Mouse (Mus musculus): ENCODE measurements around the gene Spata46.
A peak's percentile ranks its signal among the peaks of the same experiment; 100 is the strongest.

Spata46 gene

GRCm38 (mm10) chr1:170308503-170308902 is at the start of gene Spata46:
Gene Spata46 (plus strand): TSS chr1:170308803.
- no peak for ATAC-seq (ENCODE audit: insufficient number of reproducible peaks, low FRiP score, low TSS enrichment)

DNA sequence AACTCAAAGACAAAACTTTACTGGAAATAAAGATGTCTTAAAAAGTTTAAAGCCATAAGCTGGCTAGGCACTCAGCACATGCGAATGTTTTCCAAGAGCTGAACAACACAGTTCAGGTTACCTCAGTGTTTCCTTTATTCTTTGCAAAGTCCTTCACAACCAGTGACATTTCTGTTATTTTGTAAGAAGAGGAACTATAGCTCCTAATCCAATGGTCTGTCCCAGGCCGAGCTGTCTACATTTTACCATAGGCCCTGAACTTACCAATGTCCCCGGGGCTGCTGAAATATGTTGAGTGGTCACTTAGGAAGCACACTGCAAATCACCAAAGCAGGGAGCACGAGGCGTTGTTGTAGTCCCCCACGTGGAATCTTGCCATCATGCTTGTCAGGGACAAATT is 38.3 kb upstream of the Spata46 start:
- ATAC-seq (ENCODE audit: insufficient number of reproducible peaks, low FRiP score, low TSS enrichment): no peak

- no peak for ATAC-seq (ENCODE audit: insufficient number of reproducible peaks, low FRiP score, low TSS enrichment)
Observed at GRCm38 (mm10) chr1:170270696-170271095, 37.9 kb upstream of the Spata46 start.

GRCm38 (mm10) chr1:170273252-170273651 is 35.4 kb upstream of the Spata46 start:
- no peak for ATAC-seq (ENCODE audit: insufficient number of reproducible peaks, low FRiP score, low TSS enrichment)

- ATAC-seq (ENCODE audit: insufficient number of reproducible peaks, low FRiP score, low TSS enrichment): no peak
Observed at GRCm38 (mm10) chr1:170277016-170277415, 31.6 kb upstream of the Spata46 start, which contains the start of gene Sh2d1b1. Gene Sh2d1b1 (plus strand): TSS chr1:170277320.

DNA sequence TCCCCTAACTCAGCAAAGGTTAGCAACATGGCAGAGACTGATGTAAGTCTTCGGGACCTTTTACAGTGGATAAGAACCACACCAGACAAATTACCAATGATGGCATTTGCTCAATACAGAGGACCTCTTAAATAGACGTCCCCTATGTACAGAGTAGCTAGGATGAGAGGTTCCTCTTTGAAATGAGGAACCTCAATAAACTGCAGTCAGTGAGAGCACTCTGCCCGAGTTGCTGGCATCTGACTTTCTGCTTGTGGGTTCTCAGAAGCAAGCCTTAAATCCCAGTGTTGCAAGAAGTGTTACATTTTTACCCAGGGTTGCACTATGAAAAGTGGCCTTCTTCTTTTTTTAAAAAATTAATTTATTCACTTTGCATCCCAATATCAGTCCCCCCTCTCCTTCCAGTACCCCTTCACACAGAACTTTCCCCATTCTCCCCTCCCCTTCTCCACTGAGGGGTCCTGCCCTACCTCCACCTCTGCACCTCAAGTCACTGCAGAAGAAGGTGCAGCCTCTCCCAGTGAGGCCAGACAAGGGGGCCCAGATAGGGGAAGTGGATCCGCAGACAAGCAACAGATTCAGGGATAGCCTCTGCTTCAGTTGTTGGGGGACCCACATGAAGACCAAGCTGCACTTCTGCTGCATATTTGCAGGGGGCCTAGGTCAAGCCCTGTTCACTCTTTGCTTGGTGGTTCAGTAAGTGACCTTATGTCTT is 26.0 kb upstream of the Spata46 start:
- ATAC-seq (ENCODE audit: insufficient number of reproducible peaks, low FRiP score, low TSS enrichment): no peak

GRCm38 (mm10) chr1:170292239-170292951 is 16.2 kb upstream of the Spata46 start:
- ATAC-seq (ENCODE audit: insufficient number of reproducible peaks, low FRiP score, low TSS enrichment): peak; percentile 74

DNA sequence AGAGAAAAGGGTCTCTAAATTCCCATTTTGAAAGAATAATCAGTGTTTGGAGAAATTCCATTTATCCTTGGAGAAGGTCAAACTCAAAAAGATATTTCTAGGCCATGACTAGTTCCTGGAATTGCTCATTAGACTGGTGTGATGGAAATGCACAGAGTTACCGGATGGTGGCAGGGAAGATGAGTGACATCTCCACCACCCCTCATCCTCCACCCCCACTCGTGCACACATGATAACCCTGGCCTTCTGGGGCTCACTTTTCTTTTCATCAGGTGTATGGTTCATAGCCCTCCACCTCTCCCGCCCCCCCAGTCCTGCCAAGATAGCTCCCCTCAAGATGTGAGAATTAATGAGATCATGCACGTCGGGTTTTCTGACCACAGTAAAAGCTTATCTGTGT is 15.3 kb upstream of the Spata46 start:
- no peak for ATAC-seq (ENCODE audit: insufficient number of reproducible peaks, low FRiP score, low TSS enrichment)

- ATAC-seq (ENCODE audit: insufficient number of reproducible peaks, low FRiP score, low TSS enrichment): no peak
Observed at GRCm38 (mm10) chr1:170294786-170295570, 13.6 kb upstream of the Spata46 start.

GRCm38 (mm10) chr1:170299496-170299895 is 9.1 kb upstream of the Spata46 start:
- ATAC-seq (ENCODE audit: insufficient number of reproducible peaks, low FRiP score, low TSS enrichment): no peak

DNA sequence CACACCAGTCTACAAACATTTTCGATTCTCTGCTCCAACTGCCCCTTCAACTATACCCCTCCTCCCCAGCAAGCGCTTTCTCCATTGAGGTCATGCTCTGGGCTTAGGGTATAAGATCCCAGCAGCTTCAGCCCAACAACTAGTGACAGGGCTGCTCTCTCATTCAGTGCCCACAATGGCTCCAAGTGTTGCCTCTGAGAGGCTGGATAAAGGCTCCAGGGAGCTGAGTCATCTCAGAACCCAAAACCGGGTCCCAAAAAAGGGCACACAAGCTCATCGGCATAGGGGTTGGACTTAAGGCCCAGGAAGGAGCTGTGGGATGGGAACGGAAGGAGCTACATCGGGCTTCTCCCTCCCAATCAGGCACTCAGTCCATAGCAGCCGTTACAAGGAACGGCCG is 6.9 kb upstream of the Spata46 start:
- ATAC-seq (ENCODE audit: insufficient number of reproducible peaks, low FRiP score, low TSS enrichment): no peak

DNA sequence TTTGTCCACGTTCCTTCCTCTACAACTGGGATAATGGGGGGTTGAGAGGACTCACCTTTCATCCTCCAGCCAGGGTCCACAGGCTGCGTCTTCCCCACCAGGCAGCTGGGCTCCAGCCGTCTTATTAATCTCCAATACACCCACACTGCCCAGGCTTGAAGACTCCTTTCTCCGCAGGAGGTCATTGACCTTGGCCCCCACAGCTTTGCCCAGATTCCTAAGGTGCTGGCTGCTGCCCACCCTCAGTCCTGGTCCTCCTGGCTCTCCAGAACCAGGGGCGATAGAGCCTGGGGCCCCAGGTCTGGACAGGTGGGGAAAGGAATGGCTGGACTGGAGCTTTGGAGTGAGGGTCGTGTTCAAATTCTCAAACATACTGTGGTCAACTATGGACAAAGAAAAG is 6.1 kb upstream of the Spata46 start:
- ATAC-seq (ENCODE audit: insufficient number of reproducible peaks, low FRiP score, low TSS enrichment): no peak

DNA sequence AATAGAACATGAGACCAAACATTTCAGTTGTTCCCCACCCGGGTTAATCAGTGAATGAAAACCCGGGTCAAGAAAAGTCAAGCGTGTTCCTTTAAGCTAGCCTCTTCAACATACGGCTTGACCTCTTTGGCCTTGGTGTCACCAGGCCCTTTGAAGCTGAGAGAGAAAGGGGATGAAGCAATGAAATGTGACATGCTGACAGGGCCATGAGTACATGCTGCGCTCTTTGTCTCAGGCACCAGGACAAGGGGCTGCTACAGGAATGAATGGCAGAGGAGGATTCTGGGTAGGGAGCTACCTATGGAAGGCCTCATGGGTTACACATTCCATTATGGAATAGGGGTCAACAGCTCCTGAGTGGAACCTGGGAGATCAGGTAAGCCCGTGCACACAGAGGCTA is 5.5 kb upstream of the Spata46 start:
- no peak for ATAC-seq (ENCODE audit: insufficient number of reproducible peaks, low FRiP score, low TSS enrichment)

- no peak for ATAC-seq (ENCODE audit: insufficient number of reproducible peaks, low FRiP score, low TSS enrichment)
Observed at GRCm38 (mm10) chr1:170305002-170305401, 3.6 kb upstream of the Spata46 start.

DNA sequence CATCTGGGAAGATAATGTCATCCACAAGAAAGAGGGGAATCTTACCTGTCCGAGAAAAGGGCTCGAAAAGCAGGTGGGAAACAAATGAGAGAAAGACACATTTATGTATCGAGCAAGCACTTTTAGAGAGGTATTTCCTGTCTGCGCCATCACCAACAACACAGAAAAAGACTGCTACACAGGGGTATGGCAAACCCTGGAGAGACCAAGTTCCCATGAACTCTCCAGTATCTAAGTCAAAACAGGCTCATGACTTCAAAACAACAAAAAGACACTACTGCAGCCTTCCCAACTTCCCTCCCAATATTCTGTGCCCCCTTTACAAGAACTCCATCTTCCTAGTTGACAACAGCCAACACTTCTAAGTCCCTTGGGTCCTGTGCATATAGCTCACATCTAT is 2.4 kb upstream of the Spata46 start, which contains the start of gene Gm7694:
Gm7694 (minus strand) TSS at position 101 of the 400 bp plus-strand sequence.
- no peak for ATAC-seq (ENCODE audit: insufficient number of reproducible peaks, low FRiP score, low TSS enrichment)

DNA sequence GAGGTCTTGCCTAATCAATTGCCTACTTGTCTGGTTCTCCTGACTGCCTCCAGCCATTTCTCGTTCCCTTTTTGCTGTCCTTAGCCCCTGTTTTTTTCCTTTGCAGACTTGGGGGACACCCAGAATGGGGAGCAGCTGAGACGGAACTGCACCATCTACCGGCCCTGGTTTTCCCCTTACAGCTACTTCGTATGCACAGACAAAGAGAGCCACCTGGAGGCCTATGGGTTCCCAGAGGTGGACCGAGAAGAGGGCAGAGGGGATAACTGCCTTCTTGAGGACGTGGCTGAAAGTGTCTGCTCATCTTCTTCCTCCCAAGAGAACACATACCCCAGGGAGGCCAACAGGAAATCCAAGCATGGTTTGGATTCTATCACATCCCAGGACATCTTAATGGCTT is 2.8 kb downstream of the Spata46 start:
- no peak for ATAC-seq (ENCODE audit: insufficient number of reproducible peaks, low FRiP score, low TSS enrichment)

DNA sequence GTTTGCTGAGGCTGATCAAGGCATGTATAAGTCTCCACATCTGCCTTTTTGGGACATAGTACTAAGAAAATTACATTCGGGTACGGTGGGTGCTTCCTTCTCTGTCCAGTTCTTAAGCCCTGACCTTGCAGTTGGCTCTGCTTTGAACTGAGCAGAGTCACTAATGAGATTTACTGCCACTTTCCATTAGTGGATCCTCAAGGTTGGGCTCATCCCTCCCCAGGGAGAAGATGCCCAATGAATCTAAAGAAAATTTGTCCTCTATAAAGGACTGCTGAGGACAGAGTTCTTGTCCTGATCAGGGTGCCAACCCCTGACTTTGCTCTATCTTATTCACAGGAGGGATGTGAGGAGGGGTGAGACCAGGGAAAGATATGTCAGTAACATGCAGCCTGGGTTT is 13.4 kb downstream of the Spata46 start:
- ATAC-seq (ENCODE audit: insufficient number of reproducible peaks, low FRiP score, low TSS enrichment): no peak

DNA sequence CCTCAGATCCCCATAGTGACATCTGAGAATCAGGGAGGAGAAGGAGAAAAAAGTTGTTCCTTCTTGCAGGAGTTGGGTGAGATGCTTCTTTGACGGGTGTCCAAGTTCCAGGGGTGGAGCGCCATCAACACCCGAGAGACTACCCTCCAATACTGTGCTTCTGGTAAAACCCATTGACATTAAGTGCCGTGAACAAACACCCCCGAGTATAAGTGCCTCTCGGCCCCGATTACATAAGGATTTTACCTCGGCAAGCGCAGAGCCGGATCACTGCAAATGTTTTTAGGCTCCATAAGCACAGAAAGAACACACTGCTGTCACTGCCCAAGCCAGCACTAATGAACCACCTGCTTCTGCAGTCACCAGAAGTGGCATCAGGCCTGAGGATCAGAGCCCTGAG is 14.4 kb downstream of the Spata46 start:
- ATAC-seq (ENCODE audit: insufficient number of reproducible peaks, low FRiP score, low TSS enrichment): no peak

- no peak for ATAC-seq (ENCODE audit: insufficient number of reproducible peaks, low FRiP score, low TSS enrichment)
Observed at GRCm38 (mm10) chr1:170324312-170324711, 15.7 kb downstream of the Spata46 start.

- ATAC-seq (ENCODE audit: insufficient number of reproducible peaks, low FRiP score, low TSS enrichment): no peak
Observed at GRCm38 (mm10) chr1:170325277-170325676, 16.7 kb downstream of the Spata46 start.

GRCm38 (mm10) chr1:170331926-170332325 is 23.3 kb downstream of the Spata46 start:
- ATAC-seq (ENCODE audit: insufficient number of reproducible peaks, low FRiP score, low TSS enrichment): no peak

Data from cerebellum, adult (tissue).